Mouse (Mus musculus): ENCODE data around the gene Cryga. TPM values are rescaled to one million over a fixed set of nuclear protein-coding genes. Genes with fewer than 3 reads are reported as not detected.

Cryga gene
- not detected for total RNA-seq (2021)
- long read RNA-seq, experiment 1 = 0 reads
- long read RNA-seq, experiment 2 = 0 reads

DNA sequence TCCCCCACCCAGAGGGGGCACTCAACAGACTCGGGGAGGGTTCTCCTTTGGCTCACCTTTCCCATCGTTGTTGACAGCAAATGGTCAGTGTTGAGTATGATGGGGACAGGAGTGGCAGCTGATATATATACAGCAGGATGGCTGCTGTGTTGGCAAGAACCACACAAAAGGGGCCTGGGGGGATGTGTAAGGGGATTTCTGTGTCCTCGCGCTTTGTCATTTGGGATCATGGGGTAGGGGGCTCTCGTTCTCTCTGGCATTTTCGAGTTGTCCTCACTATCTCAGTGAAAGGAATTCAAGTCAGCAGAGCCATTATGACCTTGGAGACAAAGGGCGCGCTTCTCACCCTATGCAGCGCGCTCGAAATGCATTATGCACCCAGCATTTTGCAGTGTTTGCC lies at the start of gene Cryga:
Gene Cryga (minus strand): TSS at position 101 of the 400 bp plus-strand sequence.
- DNase-seq (ENCODE audit: low spot score) = no peak

DNA sequence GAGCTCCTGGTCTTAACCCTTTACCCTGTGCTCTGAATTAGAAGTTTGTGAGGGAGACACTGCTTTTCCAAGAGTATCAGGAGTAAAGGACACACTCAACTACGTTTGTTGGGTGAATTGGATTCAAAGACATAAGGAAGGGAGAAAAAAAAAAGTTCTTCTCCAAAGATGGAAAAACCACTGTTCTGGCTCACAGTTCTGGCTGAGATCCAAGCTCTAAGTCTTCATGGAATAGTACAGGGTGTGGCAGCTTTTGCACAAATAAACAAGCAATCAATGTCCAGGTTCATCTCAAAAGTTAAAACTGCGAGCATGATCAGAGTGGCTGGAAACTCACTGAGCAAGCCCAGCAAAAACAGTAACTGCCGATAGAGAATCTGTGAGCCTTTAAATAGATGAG lies 44.8 kb upstream of the Cryga start:
- no peak for DNase-seq (ENCODE audit: low spot score)

DNA sequence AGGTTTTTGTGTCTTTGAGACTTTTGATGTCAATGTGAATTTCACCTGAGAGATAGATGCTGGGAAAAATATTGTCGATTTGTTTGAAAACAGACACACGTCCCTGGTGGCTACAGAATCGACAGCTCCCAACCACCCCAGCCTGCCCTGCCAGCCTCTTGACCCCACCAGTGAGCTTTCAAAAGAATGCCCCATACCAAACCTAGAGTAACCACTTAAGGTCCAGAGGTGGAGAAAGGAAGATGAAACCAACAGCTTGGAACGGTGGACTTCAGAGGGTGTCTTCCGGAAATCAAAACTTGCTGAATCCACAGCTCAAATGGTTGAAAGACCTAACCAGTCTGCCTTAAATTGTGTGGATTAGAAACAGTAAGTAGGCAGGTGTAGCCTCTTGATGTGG lies 44.2 kb upstream of the Cryga start:
- DNase-seq (ENCODE audit: low spot score) = no peak

DNA sequence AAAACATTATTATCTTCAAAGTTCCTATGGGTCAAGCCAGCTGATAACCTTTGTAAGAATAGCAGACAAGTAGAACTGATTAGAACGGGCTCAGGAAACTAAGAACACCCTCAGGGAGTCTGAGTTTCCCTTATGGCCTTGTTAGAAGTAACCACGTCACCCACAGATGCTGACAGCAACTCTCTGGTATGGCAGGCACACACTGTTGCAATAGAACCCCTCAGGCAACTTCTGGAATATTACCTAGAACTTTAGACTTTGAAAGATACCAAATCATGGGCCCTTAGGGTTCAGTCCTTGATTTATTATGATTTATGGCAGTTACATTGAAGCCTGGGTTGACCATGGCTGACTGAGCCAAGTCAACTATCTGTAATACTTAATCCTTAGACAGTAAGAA lies 43.4 kb upstream of the Cryga start:
- no peak for DNase-seq (ENCODE audit: low spot score)

DNA sequence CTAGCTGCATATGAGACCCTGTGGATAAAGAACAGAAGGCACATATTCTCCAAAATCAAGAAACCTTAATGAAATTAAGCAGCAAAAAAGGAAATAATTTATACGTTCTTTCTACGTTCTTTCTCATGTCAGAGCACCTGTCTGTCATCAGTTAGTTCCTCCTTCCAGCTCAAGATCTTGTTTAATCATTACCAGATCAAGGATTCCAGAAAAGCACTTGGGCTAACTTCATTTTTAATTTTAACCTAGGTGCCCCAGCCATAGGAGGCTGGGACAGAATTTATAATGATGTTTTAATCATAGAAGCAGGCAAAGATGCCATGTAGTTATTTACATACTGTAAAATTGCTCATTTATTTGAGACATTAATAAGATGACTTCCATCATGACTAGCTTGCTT lies 41.6 kb upstream of the Cryga start:
- DNase-seq (ENCODE audit: low spot score) = no peak

DNA sequence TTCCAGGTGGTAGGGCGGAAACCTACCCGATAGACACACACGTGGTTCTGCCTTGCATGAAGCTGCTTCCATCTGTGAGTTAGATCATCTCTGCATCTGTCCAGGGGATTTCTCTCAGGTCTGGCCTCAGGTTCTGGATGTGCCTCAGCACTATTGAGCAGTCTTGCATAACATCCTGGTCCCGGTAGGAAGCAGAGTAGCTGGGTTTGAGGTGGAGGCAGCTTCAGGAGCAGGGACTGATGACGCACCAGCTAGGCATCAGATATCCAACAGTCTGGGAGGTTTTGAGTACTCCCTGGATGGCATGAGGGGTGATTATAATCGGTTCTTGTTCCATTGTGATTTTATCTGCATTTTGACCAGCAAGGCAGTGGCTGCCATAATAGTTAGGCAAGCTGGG lies 34.4 kb upstream of the Cryga start:
- DNase-seq (ENCODE audit: low spot score) = no peak

DNA sequence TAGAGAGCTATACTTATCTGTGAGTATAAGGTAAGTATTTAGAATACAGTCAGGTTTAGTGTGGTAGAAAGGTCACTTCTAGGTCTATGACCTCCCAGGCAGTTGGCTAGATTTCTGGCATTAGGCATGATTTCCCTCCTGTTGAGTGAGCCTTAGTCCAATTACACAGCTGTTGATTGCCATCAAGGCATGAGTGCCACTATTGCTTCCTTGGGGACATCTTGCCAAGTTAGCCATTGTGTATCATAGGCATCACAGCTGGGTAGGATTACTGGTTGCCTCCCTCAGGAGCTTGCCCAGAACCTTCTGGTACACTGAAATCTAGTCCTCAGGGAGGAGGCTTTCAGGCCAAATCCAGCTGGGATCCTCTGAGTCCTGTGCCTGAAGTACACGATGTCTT lies 29.7 kb upstream of the Cryga start:
- no peak for DNase-seq (ENCODE audit: low spot score)

DNA sequence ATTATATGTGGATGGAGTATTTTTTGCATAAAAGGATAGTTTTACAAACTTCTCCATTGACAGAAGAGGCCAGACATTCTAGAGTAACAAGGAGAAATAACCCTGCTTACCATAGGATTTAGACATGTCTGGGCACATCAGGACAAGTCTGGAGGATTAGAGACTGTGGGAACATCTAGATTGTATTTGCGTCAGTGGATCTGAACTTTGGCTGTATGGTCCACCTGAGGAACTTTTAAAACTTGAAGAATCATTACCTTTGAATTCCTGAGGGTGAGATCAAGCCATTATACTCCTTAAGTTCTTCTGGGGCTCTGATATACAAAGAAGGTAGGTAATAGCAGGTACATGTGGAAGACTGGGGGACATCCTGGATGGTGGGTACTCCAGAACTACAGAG lies 28.5 kb upstream of the Cryga start:
- DNase-seq (ENCODE audit: low spot score) = no peak

DNA sequence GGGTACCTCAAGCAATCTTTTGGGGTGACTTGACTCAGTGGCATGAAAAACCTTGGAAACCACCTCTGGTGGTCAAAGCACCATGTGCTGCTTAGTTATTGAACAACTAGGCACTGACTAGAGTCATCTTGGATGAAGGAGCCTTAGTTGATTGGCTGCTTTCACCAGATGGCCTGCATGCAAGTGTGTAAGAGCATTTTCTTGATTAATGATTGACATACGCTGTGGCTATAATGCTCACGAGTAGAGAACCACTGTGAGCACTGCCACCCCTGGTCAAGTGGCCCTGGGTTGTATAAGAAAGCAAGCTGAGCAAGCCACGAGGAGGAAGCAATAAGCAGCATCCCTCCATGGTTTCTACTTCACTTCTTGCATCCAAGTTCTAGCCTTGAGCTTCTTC lies 27.1 kb upstream of the Cryga start:
- no peak for DNase-seq (ENCODE audit: low spot score)

DNA sequence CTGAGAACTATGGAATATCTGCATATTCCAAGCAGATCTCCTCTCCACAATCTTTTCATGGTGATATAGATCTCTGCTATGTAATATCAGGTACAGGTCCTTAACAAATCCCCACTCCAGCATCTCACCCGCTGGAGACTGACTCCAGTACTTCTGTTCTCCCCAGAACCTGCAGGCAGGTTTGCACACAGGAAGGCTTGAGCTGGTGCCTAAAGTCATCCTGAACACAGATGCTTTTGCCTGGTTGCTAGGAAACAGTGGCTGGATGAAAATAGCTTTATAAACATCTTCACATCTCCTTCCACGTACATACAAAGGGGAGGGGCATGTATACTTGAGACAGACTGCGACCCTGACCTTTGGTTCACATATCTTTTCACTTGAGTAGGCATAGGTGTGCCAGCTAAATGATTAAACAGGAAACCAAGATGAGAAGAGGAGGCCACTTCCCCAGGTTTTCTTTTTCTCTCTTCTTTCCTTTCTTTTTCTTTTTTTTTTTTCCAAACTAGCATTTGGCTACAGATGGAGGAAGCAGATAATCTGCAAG lies 26.5 kb upstream of the Cryga start:
- no peak for DNase-seq (ENCODE audit: low spot score)

DNA sequence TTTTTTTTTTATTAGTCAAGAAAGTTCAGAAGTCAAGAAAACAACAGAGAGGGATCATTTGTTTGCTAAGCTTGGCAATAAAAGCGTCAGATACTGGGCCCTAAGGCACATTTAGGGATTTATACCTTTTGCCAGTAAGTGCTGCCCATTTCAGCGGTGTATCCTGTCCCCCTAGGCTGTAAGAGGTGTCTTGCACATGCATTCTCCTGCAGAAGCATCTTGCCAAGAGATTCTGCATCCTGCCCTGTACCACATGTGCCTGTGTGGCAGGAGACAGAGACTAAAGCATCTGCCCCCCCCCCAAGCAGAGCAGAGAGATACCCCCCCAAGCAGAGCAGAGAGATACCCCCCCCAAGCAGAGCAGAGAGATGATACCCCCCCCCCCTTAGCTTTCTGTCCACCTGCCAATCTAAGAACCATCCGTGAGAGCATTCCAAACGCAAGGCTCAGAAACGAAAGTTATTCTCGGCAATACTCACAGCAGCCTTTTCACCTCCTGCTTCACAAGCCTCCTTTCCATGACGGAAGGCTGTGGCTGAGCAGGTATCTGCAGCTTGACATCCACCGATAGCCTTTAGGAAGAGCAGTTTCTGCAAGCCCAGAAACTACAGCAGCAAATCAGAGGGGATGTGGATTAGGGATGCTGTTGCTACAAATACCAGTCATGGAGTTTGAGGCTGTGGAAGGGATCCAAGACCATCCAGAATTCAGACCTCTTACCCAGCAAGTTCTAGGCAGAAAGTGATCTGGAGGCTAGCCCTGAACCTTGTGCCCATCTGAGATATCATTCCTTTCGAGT lies 19.6 kb upstream of the Cryga start, which contains the start of gene D630023F18Rik:
Gene D630023F18Rik (minus strand): TSS at position 641 of the 799 bp plus-strand sequence.
- DNase-seq (ENCODE audit: low spot score) = no peak

DNA sequence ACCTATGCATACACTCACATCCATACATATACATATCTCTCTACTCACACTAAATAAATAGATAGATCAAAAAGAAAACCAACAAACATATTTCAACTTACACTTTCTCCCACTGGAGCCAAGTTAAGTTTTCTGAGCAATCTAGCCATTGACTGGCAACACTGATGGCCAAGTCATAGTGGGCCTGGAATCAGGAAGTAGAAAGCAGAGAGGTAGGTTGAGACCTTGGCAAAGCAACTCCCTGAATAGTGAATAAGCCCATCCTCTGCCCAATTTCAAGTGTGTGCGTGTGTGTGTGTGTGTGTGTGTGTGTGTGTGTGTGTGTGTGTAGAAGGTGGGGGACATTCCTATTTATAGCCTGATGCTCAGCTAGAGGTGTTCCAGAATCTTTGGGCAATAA lies 16.3 kb upstream of the Cryga start, which contains the start of gene Gm28845:
Gene Gm28845 (minus strand): TSS at position 121 of the 400 bp plus-strand sequence.
- no peak for DNase-seq (ENCODE audit: low spot score)

DNA sequence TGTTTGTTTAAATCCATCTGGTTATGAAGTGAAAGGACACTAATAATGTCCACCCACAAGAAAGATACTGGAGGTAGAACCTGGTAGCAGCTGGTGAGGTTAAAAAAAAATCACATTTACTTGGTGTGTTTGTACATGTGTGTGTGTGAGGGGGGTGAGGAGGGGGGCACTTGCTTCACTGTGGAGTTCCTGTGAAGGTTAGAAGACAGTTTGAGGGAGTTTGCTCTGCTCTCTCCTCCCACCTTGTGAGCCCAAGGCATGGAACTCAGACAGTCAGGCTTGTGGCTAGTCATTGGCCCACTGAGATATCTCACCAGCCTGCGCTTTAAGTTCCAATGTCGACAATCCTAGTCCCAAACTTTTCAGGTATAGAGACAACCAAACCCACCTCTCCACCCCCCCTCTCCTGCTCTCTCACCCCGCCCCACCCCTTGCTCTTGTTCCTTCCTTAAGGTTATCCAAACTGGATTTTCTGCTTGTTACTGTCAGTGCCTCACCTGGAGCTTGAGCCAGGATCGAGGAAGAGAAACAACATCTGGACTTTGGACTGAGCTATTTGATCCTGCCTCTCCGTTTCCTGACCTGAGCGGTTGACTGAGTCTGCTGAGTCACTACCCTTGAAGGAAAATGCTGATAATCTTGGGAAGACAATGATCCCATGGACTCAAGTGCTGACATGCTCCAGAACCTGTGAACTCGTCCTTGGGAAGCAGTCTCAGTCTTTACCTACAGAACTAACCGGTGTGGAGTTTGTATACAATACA lies 15.2 kb upstream of the Cryga start:
- DNase-seq (ENCODE audit: low spot score) = no peak

DNA sequence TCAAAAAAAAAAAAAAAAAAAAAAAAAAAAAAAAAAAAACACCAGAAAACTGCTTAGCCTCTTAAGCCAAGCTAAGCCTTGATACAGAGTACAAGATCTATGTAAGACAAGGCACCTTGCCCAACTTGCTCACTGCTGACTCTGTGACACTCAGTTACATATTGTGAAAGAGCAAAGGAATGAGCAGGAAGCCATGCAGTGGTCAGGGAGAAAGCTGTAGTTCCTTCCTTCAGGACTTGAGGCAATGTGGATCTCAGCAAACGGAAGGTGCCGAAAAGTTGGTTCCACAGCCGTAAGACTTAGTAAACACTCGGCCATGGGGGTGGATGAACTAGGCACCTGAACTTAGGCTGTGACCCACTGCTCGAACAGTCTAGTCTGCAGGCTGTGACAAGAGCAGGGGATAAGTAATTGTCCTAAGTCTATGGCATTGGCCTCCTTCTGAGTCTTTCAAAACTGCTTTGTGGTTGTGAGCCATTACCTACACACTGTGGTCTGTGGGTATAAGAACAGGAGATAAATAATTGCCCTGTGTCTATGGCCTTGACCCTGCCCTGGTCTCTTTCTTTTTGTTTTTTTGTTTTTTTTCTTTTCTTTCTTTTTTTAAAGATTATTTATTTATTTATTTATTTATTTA lies 10.5 kb upstream of the Cryga start:
- DNase-seq (ENCODE audit: low spot score) = no peak

DNA sequence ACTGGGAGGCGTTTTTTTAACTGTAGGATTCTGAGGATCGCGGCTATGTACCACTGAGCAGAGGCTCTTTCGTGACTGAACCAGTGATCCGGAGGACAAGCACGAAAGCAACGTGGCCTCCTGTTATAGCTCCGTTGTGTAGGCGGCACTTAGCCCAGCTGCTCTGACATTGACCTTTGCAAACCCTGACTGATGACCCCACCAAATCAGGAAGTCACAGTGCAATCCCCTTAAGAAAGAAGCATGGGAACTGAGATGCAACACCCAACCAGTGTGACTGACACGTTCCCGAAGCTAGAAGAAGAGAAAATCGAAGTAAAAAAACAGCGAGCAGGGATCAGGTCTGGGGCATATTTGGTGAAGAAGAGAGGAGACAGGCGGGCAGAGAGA lies 9.6 kb upstream of the Cryga start:
- DNase-seq (ENCODE audit: low spot score) = no peak

DNA sequence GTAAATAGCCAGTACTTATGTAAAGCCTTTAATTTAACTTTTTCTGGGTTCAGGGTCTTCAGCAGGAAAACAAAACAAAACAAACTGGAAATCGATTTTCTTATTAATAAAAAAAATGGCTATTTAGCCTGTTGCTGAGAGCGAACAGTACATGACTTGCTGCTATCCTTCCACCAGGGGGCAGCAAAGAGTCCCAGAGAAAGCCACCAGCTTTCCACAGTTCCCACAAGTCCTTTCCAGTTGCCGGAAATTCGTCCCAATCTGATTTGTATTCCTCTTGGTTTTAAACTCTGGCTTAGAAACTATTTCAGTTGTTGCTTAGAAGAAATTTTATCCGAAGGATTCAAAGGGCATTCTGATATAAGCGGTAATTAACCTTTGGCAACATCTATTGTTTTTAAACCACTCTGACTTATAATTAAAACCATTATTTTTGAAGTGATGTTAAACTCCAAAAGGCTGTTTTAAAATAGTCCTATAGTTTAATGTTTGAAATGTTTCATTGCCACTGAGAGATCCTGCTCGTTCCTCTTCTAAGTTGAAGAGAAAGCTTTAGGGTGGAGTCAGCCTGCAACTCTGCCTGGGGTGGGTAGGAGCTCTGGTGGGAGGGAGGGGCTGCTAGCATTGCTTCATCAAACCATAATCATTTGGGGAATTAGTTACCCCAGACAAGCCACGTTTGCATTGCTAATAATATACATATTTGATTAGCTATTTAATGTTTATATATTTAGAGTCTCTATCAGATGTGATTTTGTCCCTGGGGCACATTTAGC lies 9.0 kb upstream of the Cryga start:
- peak; percentile 83 for DNase-seq (ENCODE audit: low spot score)

DNA sequence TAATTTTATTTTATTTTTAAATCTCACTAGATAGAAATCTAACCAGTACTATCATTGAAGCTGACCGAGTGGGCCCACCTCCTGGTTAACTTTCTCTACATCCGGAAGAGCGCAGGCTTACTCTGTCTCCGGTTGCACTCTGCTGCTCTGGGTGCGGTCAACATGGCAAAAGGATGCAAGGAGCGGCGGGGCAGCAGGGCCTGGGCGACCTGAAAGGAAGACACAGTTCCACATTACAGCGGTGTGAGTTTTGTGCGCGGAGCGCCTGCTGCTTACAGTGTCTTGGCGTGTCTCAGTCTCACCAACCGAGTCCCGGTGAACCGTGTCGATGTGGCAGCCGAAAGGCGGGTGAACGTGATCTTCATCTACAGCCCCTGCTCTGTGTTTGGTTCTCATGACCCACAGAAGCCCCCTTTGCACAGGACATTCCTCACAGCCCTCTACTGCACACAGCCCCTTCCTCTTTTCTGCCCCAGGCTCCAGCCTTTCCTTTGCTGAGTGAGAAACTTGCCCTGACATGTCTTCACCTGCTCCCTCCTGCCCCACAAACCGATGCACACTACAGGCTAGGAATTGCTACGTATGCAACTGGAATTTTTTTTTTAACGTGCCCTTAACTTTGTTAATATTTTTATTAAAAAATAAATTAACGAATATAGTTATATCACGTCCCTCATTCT lies 6.7 kb upstream of the Cryga start:
- no peak for DNase-seq (ENCODE audit: low spot score)

DNA sequence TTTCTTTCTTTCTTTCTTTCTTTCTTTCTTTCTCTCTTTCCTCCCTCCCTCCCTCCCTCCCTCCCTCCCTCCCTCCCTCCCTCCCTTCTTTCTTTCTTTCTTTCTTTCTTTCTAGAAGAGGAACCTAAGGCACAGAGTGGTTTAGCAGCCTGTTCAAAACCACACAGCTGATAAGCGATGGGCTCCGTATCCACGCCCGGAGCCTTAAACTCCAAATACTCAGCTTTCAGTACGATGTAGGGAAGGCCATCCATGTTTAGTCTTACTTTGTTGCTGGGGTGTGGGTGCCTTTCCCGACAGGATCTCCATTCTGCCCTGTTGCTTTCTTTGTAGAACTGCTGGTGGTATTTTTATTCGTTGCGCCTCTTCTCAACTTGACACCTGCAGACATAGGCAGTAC lies 6.0 kb upstream of the Cryga start:
- no peak for DNase-seq (ENCODE audit: low spot score)

DNA sequence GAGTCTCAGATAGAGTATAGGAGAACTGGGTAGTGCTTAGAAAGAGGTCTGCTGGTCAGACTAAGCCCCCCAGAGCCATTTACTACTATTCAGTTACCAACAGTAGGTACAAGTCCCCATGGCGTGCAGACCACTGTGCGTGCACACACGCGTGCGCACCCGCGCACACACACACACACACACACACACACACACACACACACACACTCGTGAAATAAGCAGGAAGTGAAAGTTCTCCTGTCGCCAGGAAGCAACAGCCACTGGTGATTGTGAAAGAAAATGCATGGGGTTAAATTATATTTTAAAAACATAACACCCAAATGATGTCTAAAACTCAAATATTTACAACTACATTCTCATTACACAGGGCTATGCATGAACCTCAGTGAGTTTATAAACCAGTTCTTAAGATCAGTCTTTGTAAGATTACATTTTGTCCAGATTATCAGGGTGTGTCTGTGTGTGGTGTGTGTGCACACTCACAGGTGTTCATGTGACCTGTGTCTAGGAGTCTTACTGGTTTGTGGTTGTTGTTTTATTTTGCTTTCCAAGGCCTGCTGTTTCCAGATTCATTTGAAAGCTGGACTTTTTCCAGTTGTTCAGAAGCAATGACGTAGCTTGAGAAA lies 4.6 kb upstream of the Cryga start:
- no peak for DNase-seq (ENCODE audit: low spot score)

DNA sequence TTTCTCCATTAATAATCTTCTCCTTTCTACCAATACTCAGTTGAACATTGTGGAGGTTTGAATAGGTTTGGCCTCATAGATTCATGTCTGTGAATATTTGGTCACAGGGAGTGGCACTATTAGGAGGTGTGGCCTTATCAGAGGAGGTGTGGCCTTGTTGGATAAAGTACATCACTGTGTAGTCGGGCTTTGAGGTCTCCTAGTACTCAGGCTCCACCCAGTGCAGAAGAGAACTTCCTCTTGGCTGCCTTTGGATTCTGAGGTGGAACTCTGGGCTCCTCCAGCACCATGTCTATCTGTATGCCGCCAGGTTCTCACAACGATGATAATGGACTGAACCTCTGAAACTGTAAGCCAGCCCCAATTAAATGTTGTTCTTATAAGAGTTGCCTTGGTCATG lies 6.2 kb downstream of the Cryga start:
- no peak for DNase-seq (ENCODE audit: low spot score)
